Mouse (Mus musculus) gonadal fat pad, adult 2 months (tissue): ENCODE data around the gene Gm614. TPM values are rescaled to one million over a fixed set of nuclear protein-coding genes. Genes with fewer than 3 reads are reported as not detected.

Experiments used
- DNase-seq: peaks from one replicate; pipeline ENCODE4 v3.0.0-alpha.2; 2012; ENCODE audit warnings: low read depth
- polyA plus RNA-seq: library from polyadenylated mRNA; depleted of rRNA; stranded (reverse); fragments of >200 nt; gene quantifications from 2 replicates; pipeline ENCODE4 v1.2.3, GENCODE M21; 2012; rRNA removed

Gene Gm614
- polyA plus RNA-seq, 1 experiment: 0.43 TPM

GRCm38 (mm10) chrX:101260441-101261325 is 3.1 kb downstream of the Gm614 start:
- DNase-seq: no peak

GRCm38 (mm10) chrX:101256603-101257002 is 7.2 kb downstream of the Gm614 start:
- no peak for DNase-seq

DNA sequence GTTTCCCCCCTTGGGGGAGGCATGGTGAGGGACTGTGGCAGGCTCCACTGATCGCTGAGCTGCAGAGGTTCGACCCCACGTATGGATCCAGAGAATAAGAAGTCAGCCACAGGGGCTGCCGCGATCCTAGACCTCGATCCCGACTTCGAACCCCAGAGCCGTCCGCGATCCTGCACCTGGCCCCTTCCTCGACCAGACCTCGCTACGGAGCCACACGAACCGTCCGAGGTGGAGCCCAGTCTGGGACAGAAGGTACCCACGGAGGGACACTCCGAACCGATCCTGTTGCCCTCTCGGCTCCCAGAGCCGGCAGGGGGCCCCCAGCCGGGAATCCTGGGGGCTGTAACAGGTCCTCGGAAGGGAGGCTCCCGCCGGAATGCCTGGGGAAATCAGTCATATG is 9.1 kb downstream of the Gm614 start:
- DNase-seq: no peak

GRCm38 (mm10) chrX:101253952-101254729 is 9.7 kb downstream of the Gm614 start, which contains the start of gene Foxo4:
TSS of gene Foxo4 (plus strand) at chrX:101254528.
- no peak for DNase-seq

DNA sequence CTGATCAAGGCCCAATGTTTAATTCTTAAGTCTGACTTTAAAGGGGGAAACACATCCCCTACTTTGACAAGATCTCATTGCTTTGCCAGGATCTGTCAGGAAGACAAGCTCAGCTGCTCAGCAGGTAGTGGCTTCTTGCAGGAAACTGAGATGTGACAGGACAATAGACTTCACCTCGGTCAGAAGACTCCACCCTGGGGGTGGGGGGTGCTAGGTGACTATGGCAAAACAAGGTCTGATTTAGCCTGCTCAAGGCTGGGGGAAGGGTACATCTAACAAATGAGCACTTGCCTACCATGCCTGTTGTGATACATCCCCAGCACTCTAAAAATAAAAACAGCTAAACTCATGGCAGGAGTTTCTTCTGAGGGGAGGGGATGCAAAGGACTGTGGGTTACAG is 18.8 kb downstream of the Gm614 start:
- DNase-seq: no peak

GRCm38 (mm10) chrX:101222796-101223162 is 41.0 kb downstream of the Gm614 start:
- no peak for DNase-seq

DNA sequence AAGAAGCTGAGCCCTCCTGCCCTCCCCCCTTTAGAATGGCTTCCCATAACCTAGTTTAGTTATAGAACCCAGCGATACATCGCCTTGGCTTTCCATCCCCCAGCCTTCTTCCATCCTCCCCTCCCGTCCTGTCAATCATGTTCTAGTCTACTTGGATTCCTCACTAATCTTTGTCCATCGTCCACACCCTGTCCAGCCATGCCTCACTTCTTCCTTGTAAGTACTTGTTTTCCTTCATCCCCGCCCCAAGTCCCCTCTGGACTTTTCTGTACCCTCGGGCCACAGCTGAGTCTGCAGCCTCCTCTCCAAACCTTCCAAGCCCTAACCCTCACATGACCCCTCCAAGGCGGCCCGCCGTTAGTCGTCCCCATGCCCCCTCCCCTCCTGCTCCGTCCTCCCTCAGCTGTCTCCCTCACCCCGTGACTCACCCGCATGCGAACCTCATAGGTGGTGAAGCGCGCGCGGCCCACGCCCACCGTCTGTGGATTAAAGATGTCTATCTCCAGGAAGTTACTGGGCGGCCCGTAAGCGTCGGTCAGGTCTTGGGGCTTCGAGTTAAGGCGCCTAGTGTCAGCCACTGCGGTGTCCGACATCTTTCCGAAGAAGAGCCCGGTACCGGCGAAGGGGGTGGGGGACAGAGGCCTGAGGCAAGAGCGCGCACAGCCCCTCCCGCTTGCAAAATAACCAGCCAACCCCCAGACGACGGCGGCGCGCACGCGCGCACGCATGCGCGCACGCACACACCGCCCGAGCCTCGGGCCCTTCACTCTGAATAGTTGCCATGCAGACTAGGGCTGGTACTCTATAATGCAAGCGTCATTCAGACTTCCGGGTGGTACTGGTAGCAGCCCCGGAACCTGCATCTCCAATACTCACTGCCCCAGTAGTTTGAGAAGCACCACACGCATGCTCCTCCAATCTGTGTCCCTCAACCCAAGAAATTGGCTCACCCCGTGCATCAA is 41.7 kb downstream of the Gm614 start, which contains the start of gene Snx12:
Snx12 (minus strand) TSS at position 730 of the 962 bp plus-strand sequence.
- DNase-seq: peak; percentile 42

Other genes with a start within 250 kb of the Gm614 start
- 0.04 TPM in 1 of 2 replicates, not detected in the other for gene Tex11, start 204.3 kb downstream of the Gm614 start, polyA plus RNA-seq
- gene Slc7a3, start 178.0 kb downstream of the Gm614 start, polyA plus RNA-seq: 1.0 and 3.2 TPM in 2 replicates
- 16.7 and 23.9 TPM in 2 replicates for gene Snx12, start 41.4 kb downstream of the Gm614 start, polyA plus RNA-seq
- gene Foxo4, start 9.5 kb downstream of the Gm614 start, polyA plus RNA-seq: 28.9 and 32.0 TPM in 2 replicates
- 7.3 TPM in 2 replicates for gene Il2rg, start 4.3 kb upstream of the Gm614 start, polyA plus RNA-seq
- not detected in 2 replicates for gene Gm20489, start 5.0 kb upstream of the Gm614 start, polyA plus RNA-seq
- gene Med12, start 10.0 kb upstream of the Gm614 start, polyA plus RNA-seq: 67.4 and 91.2 TPM in 2 replicates
- 0.19 and 0.46 TPM in 2 replicates for gene Nlgn3, start 35.2 kb upstream of the Gm614 start, polyA plus RNA-seq
- 26.4 and 38.0 TPM in 2 replicates for gene Gjb1, start 112.4 kb upstream of the Gm614 start, polyA plus RNA-seq
- 45.6 and 60.7 TPM in 2 replicates for gene Zmym3, start 156.9 kb upstream of the Gm614 start, polyA plus RNA-seq
- 127 and 145 TPM in 2 replicates for gene Nono, start 165.3 kb upstream of the Gm614 start, polyA plus RNA-seq
- gene Itgb1bp2, start 185.1 kb upstream of the Gm614 start, polyA plus RNA-seq: 0.27 and 0.57 TPM in 2 replicates